Mouse (Mus musculus): Measurements from ENCODE around the gene Vmn1r224. TPM values are rescaled to one million over a fixed set of nuclear protein-coding genes. Genes with fewer than 3 reads are reported as not detected.

Vmn1r224 gene
- polyA plus RNA-seq (2015; fragmentation: Nextera tagmentation; extraction: Ambion mirVana) = not detected in 2 replicates

GRCm38 (mm10) chr17:20413846-20414245 is at the start of gene Vmn1r224:
Gene Vmn1r224, plus strand, starts transcription at chr17:20414146.
- H3K4me2 ChIP-seq (replicated peaks; ENCODE audit: low read depth, low read length) = no peak within 1 kb of the TSS
- no peaks in the 10 kb centered on the region for H3K9me3 ChIP-seq (ENCODE audit: low read length)
- H3K4me1 ChIP-seq (ENCODE audit: insufficient read depth, low read depth, low read length) = no peaks in the 10 kb centered on the region
- H3K9ac ChIP-seq (replicated peaks; ENCODE audit: low read depth) = no peak within 1 kb of the TSS
- H3K27ac ChIP-seq (ENCODE audit: low read length) = no peak within 1 kb of the TSS
- H3K36me3 ChIP-seq (ENCODE audit: insufficient read depth, low read length) = no peaks in the 10 kb centered on the region
- no peak for ATAC-seq
- DNase-seq (ENCODE audit: low spot score) = no peak
- 8% methylated on average over 1 of the region's 1 CpGs for WGBS
- no peak within 1 kb of the TSS for H3K4me3 ChIP-seq (ENCODE audit: low read depth, low read length)
- H3K27me3 ChIP-seq (replicated peaks; ENCODE audit: insufficient read depth, low read length) = no peaks in the 10 kb centered on the region
- TF ChIP-seq CTCF (IDR thresholded peaks at IDR 0.05) (no peak), EP300 (IDR thresholded peaks at IDR 0.05) (no peak)

GRCm38 (mm10) chr17:20399105-20399504 is 14.8 kb upstream of the Vmn1r224 start:
- Histone ChIP-seq H3K4me2 (replicated peaks; ENCODE audit: low read depth, low read length) (no peak overlapping the region), H3K4me3 (ENCODE audit: low read depth, low read length) (no peak overlapping the region), H3K36me3 (ENCODE audit: insufficient read depth, low read length) (no peaks in the 10 kb centered on the region), H3K4me1 (ENCODE audit: insufficient read depth, low read depth, low read length) (no peaks in the 10 kb centered on the region), H3K27ac (ENCODE audit: low read length) (no peak overlapping the region), H3K27me3 (replicated peaks; ENCODE audit: insufficient read depth, low read length) (no peaks in the 10 kb centered on the region), H3K9ac (replicated peaks; ENCODE audit: low read depth) (no peak overlapping the region), H3K9me3 (ENCODE audit: low read length) (peaks cover 9% of the 10 kb centered on the region; the same call in 1 of the 2 replicates)
- DNase-seq (ENCODE audit: low spot score) (no peak), ATAC-seq (no peak)
- 32% methylated on average over 2 of the region's 2 CpGs for WGBS
- no peak for TF ChIP-seq EP300 (IDR thresholded peaks at IDR 0.05)
- no peak for TF ChIP-seq CTCF (IDR thresholded peaks at IDR 0.05)

DNA sequence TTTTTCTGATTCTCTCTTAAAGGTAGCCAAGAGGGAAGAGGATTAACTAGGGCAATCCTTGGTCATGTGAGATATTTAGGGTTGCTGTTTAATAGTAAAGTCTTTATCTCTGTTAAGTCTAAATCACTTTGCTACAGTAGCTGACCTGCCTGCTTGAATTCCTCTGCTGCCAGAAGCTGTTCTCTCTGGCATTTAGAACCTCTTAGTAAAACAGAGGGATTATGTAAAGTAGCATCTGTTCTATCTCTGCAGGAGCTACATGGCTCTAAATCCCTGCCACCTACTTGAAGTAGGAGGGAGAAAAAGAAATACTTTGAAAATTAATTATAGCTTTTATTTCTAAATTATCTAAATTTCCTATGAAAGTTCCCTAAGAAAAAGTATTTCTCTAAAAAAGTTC is 25.3 kb downstream of the Vmn1r224 start:
- H3K4me3 ChIP-seq (ENCODE audit: low read depth, low read length) = no peak overlapping the region

GRCm38 (mm10) chr17:20473311-20473710 is 59.4 kb downstream of the Vmn1r224 start:
- Histone ChIP-seq H3K4me1 (ENCODE audit: insufficient read depth, low read depth, low read length) (no peaks in the 10 kb centered on the region), H3K27me3 (replicated peaks; ENCODE audit: insufficient read depth, low read length) (no peaks in the 10 kb centered on the region), H3K27ac (ENCODE audit: low read length) (no peak overlapping the region), H3K4me3 (ENCODE audit: low read depth, low read length) (no peak overlapping the region), H3K36me3 (ENCODE audit: insufficient read depth, low read length) (no peaks in the 10 kb centered on the region), H3K9ac (replicated peaks; ENCODE audit: low read depth) (no peak overlapping the region), H3K9me3 (ENCODE audit: low read length) (no peaks in the 10 kb centered on the region), H3K4me2 (replicated peaks; ENCODE audit: low read depth, low read length) (no peak overlapping the region)
- WGBS = 59% methylated on average over 3 of the region's 3 CpGs
- no peak for DNase-seq (ENCODE audit: low spot score)
- no peak for TF ChIP-seq CTCF (IDR thresholded peaks at IDR 0.05)
- TF ChIP-seq EP300 (IDR thresholded peaks at IDR 0.05) = no peak
- ATAC-seq = no peak

More for the DNA sequence above, 25.3 kb downstream of the Vmn1r224 start:
- no peak overlapping the region for H3K27ac ChIP-seq (ENCODE audit: low read length)
- no peak for DNase-seq (ENCODE audit: low spot score)
- H3K4me2 ChIP-seq (replicated peaks; ENCODE audit: low read depth, low read length) = no peak overlapping the region
- no peaks in the 10 kb centered on the region for H3K27me3 ChIP-seq (replicated peaks; ENCODE audit: insufficient read depth, low read length)
- ATAC-seq = no peak
- H3K9ac ChIP-seq (replicated peaks; ENCODE audit: low read depth) = no peak overlapping the region
- TF ChIP-seq EP300 (IDR thresholded peaks at IDR 0.05) (no peak), CTCF (IDR thresholded peaks at IDR 0.05) (no peak)
- no peaks in the 10 kb centered on the region for H3K4me1 ChIP-seq (ENCODE audit: insufficient read depth, low read depth, low read length)
- H3K9me3 ChIP-seq (ENCODE audit: low read length) = no peaks in the 10 kb centered on the region
- no peaks in the 10 kb centered on the region for H3K36me3 ChIP-seq (ENCODE audit: insufficient read depth, low read length)

Other genes with a start within 250 kb of the Vmn1r224 start
- gene Fpr-rs6, start 231.0 kb upstream of the Vmn1r224 start, polyA plus RNA-seq (2015; fragmentation: Nextera tagmentation; extraction: Ambion mirVana) = not detected in 2 replicates
- not detected in 2 replicates for gene Vmn2r105, start 179.1 kb upstream of the Vmn1r224 start, polyA plus RNA-seq (2015; fragmentation: Nextera tagmentation; extraction: Ambion mirVana)
- gene Vmn2r106, start 128.6 kb upstream of the Vmn1r224 start, polyA plus RNA-seq (2015; fragmentation: Nextera tagmentation; extraction: Ambion mirVana) = not detected in 2 replicates
- not detected in 2 replicates for gene Vmn2r107, start 68.9 kb upstream of the Vmn1r224 start, polyA plus RNA-seq (2015; fragmentation: Nextera tagmentation; extraction: Ambion mirVana)
- not detected in 2 replicates for gene Vmn2r108, start 67.2 kb downstream of the Vmn1r224 start, polyA plus RNA-seq (2015; fragmentation: Nextera tagmentation; extraction: Ambion mirVana)
- gene Vmn1r225, start 84.0 kb downstream of the Vmn1r224 start, polyA plus RNA-seq (2015; fragmentation: Nextera tagmentation; extraction: Ambion mirVana) = not detected in 2 replicates
- not detected in 2 replicates for gene Vmn2r109, start 150.6 kb downstream of the Vmn1r224 start, polyA plus RNA-seq (2015; fragmentation: Nextera tagmentation; extraction: Ambion mirVana)
- gene Vmn2r110, start 182.3 kb downstream of the Vmn1r224 start, polyA plus RNA-seq (2015; fragmentation: Nextera tagmentation; extraction: Ambion mirVana) = not detected in 2 replicates
- not detected in 2 replicates for gene Fpr-rs3, start 210.7 kb downstream of the Vmn1r224 start, polyA plus RNA-seq (2015; fragmentation: Nextera tagmentation; extraction: Ambion mirVana)

All from lung, postnatal 0 days (tissue).